Mouse (Mus musculus): ENCODE results near the gene Gngt1.

DNA sequence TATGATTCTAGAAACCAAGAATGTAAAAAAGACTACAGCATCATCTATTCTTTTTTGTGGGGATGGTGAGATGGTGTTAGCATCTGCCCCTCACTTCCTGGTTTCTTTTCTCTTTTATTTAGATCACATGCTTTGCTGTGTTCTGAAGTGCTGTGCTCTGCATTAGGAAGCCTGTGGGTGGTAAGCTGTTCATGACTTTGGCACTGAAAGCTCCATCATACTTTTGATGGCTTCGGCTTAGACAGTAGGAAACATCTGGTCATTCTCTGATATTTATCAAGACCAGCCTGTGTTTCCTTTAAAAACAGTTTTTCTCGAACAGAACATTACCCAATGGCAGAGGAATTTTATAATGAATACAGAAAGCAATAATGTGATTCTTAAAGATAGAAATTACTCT is 32.8 kb downstream of the Gngt1 start:
- TF ChIP-seq CTCF (IDR thresholded peaks at IDR 0.05; ENCODE audit: low read depth, low read length) = no peak
- TF ChIP-seq GATA1 (IDR thresholded peaks at IDR 0.05; ENCODE audit: borderline replicate concordance, low read length) = no peak
- TF ChIP-seq TAL1 (conservative IDR thresholded peaks at IDR 0.05; ENCODE audit: low read depth, low read length) = no peak
